Mouse (Mus musculus): Measurements from ENCODE around the gene Vmn1r114. TPM values are rescaled to one million over a fixed set of nuclear protein-coding genes. Genes with fewer than 3 reads are reported as not detected.
"Not testable (repeated sequence)": the region's sequence is repeated elsewhere in the genome, so short reads cannot be mapped to it uniquely, and the experiment has no call there.

The Vmn1r114 gene
- not detected in 2 replicates for polyA plus RNA-seq (2016; fragmentation: Nextera tagmentation; extraction: Ambion mirVana)

DNA sequence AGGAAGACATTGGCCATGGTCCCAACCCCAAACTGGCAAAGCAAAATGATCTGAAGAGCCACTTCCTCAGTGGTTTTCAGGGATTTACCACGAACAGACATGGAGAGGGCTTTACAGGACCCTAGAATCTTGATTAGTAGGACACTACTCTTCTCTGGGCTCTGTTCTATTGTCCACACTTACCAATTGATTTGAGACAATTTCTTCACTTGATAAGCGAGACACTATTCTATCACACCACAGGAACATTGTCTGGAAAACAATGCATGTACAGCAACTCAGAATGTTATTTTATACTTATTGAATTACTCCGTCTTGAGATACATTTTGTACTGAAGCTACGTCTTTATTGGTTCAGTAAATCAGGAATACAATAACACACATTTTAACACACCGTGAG is at the start of gene Vmn1r114:
Gene Vmn1r114, minus strand, starts transcription at position 101 of the 400 bp plus-strand sequence.
- not testable (repeated sequence) for H3K9me3 ChIP-seq (replicated peaks); H3K27ac ChIP-seq (replicated peaks); H3K27me3 ChIP-seq (ENCODE audit: low read depth, poor library complexity, severe bottlenecking); DNase-seq (ENCODE audit: low spot score); H3K36me3 ChIP-seq; H3K4me1 ChIP-seq; H3K4me3 ChIP-seq
- no CpG with 5 or more reads among the region's 5 CpGs for WGBS

GRCm38 (mm10) chr7:20844885-20845284 is 32.9 kb upstream of the Vmn1r114 start, which contains the start of gene Vmn1r115:
Vmn1r115 (minus strand) TSS chr7:20844985.
- H3K4me1 ChIP-seq; DNase-seq (ENCODE audit: low spot score); H3K27ac ChIP-seq (replicated peaks); H3K36me3 ChIP-seq; H3K9me3 ChIP-seq (replicated peaks); H3K4me3 ChIP-seq; H3K27me3 ChIP-seq (ENCODE audit: low read depth, poor library complexity, severe bottlenecking): not testable (repeated sequence)
- WGBS, result 77% methylated on average over 1 of the region's 3 CpGs

DNA sequence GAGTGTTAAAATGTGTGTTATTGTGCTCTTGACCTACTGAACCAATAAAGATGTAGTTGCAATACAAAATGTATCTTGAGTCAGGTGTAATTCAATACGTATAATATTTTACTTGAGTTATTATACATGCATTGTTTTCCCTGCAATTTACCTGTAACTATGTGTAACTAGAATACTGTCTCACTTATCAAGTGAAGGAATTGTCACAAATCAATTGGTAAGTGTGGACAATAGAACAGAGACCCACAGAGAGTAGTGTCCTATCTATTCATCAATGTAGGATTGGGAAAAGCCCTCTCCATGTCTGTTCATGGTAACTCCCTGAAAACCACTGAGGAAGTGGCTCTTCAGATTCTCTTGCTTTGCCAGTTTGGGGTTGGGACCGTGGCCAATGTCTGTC is 25.0 kb downstream of the Vmn1r114 start, which contains the start of gene Vmn1r113:
Gene Vmn1r113, plus strand, starts transcription at position 301 of the 400 bp plus-strand sequence.
- not testable (repeated sequence) for H3K27me3 ChIP-seq (ENCODE audit: low read depth, poor library complexity, severe bottlenecking); H3K36me3 ChIP-seq; H3K4me3 ChIP-seq; DNase-seq (ENCODE audit: low spot score); H3K27ac ChIP-seq (replicated peaks); H3K4me1 ChIP-seq
- WGBS, result 68% methylated on average over 2 of the region's 2 CpGs
- H3K9me3 ChIP-seq (replicated peaks), result peaks cover 14% of the 10 kb centered on the region; the same call in 1 of the 2 replicates

DNA sequence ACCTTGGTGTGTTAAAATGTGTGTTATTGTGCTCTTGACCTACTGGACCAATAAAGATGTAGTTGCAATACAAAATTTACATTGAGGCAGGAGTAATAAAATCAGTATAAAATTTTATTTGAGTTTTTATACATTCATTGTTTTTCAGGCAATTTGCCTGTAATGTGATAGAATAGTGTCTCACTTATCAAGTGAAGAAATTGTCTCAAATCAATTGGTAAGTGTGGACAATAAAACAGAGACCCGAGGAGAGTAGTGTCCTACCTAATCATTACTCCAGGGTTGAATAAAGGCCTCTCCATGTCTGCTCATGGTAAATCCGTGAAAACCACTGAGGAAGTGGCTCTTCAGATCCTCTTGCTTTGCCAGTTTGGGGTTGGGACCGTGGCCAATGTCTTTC is 41.1 kb downstream of the Vmn1r114 start, which contains the start of gene Vmn1r112:
Gene Vmn1r112, plus strand, starts transcription at position 301 of the 400 bp plus-strand sequence.
- not testable (repeated sequence) for H3K27me3 ChIP-seq (ENCODE audit: low read depth, poor library complexity, severe bottlenecking); H3K9me3 ChIP-seq (replicated peaks); H3K27ac ChIP-seq (replicated peaks); H3K4me3 ChIP-seq; H3K36me3 ChIP-seq; H3K4me1 ChIP-seq; DNase-seq (ENCODE audit: low spot score)
- WGBS, result no CpG with 5 or more reads among the region's 3 CpGs

Other genes with a start within 250 kb of the Vmn1r114 start
- not detected in 2 replicates for gene Gm4141, start 235.9 kb downstream of the Vmn1r114 start, polyA plus RNA-seq (2016; fragmentation: Nextera tagmentation; extraction: Ambion mirVana)
- gene Gm4513, start 213.2 kb downstream of the Vmn1r114 start, polyA plus RNA-seq (2016; fragmentation: Nextera tagmentation; extraction: Ambion mirVana), result not detected in 2 replicates
- not detected in 2 replicates for gene Vmn1r107, start 143.3 kb downstream of the Vmn1r114 start, polyA plus RNA-seq (2016; fragmentation: Nextera tagmentation; extraction: Ambion mirVana)
- not detected in 2 replicates for gene Vmn1r111, start 109.0 kb downstream of the Vmn1r114 start, polyA plus RNA-seq (2016; fragmentation: Nextera tagmentation; extraction: Ambion mirVana)
- gene Gm10668, start 81.6 kb downstream of the Vmn1r114 start, polyA plus RNA-seq (2016; fragmentation: Nextera tagmentation; extraction: Ambion mirVana), result not detected in 2 replicates
- gene Vmn1r112, start 41.0 kb downstream of the Vmn1r114 start, polyA plus RNA-seq (2016; fragmentation: Nextera tagmentation; extraction: Ambion mirVana), result not detected in 2 replicates
- gene Vmn1r113, start 24.9 kb downstream of the Vmn1r114 start, polyA plus RNA-seq (2016; fragmentation: Nextera tagmentation; extraction: Ambion mirVana), result not detected in 2 replicates
- gene Vmn1r115, start 32.8 kb upstream of the Vmn1r114 start, polyA plus RNA-seq (2016; fragmentation: Nextera tagmentation; extraction: Ambion mirVana), result not detected in 2 replicates
- not detected in 2 replicates for gene Vmn1r116, start 60.1 kb upstream of the Vmn1r114 start, polyA plus RNA-seq (2016; fragmentation: Nextera tagmentation; extraction: Ambion mirVana)
- not detected in 2 replicates for gene Vmn1r117, start 71.9 kb upstream of the Vmn1r114 start, polyA plus RNA-seq (2016; fragmentation: Nextera tagmentation; extraction: Ambion mirVana)
- not detected in 2 replicates for gene Vmn1r118, start 100.2 kb upstream of the Vmn1r114 start, polyA plus RNA-seq (2016; fragmentation: Nextera tagmentation; extraction: Ambion mirVana)
- gene Vmn1r119, start 200.3 kb upstream of the Vmn1r114 start, polyA plus RNA-seq (2016; fragmentation: Nextera tagmentation; extraction: Ambion mirVana), result not detected in 2 replicates
- gene Vmn1r120, start 241.6 kb upstream of the Vmn1r114 start, polyA plus RNA-seq (2016; fragmentation: Nextera tagmentation; extraction: Ambion mirVana), result not detected in 2 replicates